Mouse (Mus musculus) MEL (cell line): ENCODE results near the gene Ung.

Experiments
- BHLHE40 ChIP-seq: IDR thresholded peaks from 2 replicates; pipeline ENCODE4 v1.6.1; 2012; ENCODE audit warnings: low read depth, mild to moderate bottlenecking, inconsistent platforms, low read length, improper control_type of control experiment, borderline replicate concordance
- CHD2 ChIP-seq: IDR thresholded peaks from 2 replicates; pipeline ENCODE4 v1.6.1; 2011; ENCODE audit warnings: low read length, improper control_type of control experiment
- CTCF ChIP-seq, 3 experiments: IDR thresholded peaks in 2 of 3; conservative IDR thresholded peaks in 1 of 3; 2 replicates each; pipeline ENCODE4 v1.5.1; 2011 to 2012; ENCODE audit warnings: low read length in 3 of 3, low read depth in 2 of 3, mild to moderate bottlenecking in 2 of 3, improper control_type of control experiment in 1 of 3, inconsistent platforms in 1 of 3, mixed read lengths in 1 of 3, moderate library complexity in 1 of 3; ENCODE audit not compliant: control insufficient read depth in 1 of 3, insufficient read depth in 1 of 3, poor library complexity in 1 of 3, severe bottlenecking in 1 of 3
- EP300 ChIP-seq, 2 experiments: IDR thresholded peaks; 2 replicates each; pipeline ENCODE4 v1.6.1; 2011; ENCODE audit warnings: improper control_type of control experiment in 2 of 2, low read length in 2 of 2, low read depth in 1 of 2, mild to moderate bottlenecking in 1 of 2
- ETS1 ChIP-seq: IDR thresholded peaks from 2 replicates; pipeline ENCODE4 v1.6.1; 2012; ENCODE audit warnings: low read depth, mild to moderate bottlenecking, inconsistent platforms, low read length, improper control_type of control experiment, moderate library complexity
- GATA1 ChIP-seq: IDR thresholded peaks from 2 replicates; pipeline ENCODE4 v1.6.1; 2011; ENCODE audit warnings: low read depth, low read length, improper control_type of control experiment
- HCFC1 ChIP-seq: IDR thresholded peaks from 2 replicates; pipeline ENCODE4 v1.6.1; 2012; ENCODE audit warnings: low read depth, mild to moderate bottlenecking, inconsistent platforms, low read length, improper control_type of control experiment, moderate library complexity
- POLR2A ChIP-seq, 2 experiments: IDR thresholded peaks; 2 replicates each; pipeline ENCODE4 v1.6.1; 2011 to 2012; ENCODE audit warnings: low read length in 2 of 2, mild to moderate bottlenecking in 2 of 2, control low read depth in 1 of 2, improper control_type of control experiment in 1 of 2, low read depth in 1 of 2, moderate library complexity in 1 of 2; ENCODE audit not compliant: control insufficient read depth in 1 of 2, insufficient read depth in 1 of 2, poor library complexity in 1 of 2
- TBP ChIP-seq: IDR thresholded peaks from 2 replicates; pipeline ENCODE4 v1.8.0; 2011; ENCODE audit warnings: low read depth, low read length, improper control_type of control experiment
- TCF12 ChIP-seq: IDR thresholded peaks from 2 replicates; pipeline ENCODE4 v1.6.1; 2014; ENCODE audit warnings: low read depth, mild to moderate bottlenecking, inconsistent platforms, low read length, improper control_type of control experiment, moderate library complexity
- UBTF ChIP-seq: IDR thresholded peaks from 2 replicates; pipeline ENCODE4 v1.6.1; 2012; ENCODE audit warnings: low read depth, mild to moderate bottlenecking, inconsistent platforms, low read length, improper control_type of control experiment, moderate library complexity, borderline replicate concordance; ENCODE audit not compliant: insufficient read depth
- ZKSCAN1 ChIP-seq: IDR thresholded peaks from 2 replicates; pipeline ENCODE4 v1.6.1; 2012; ENCODE audit warnings: low read depth, mild to moderate bottlenecking, inconsistent platforms, low read length, improper control_type of control experiment, moderate library complexity
- ZMIZ1 ChIP-seq: IDR thresholded peaks from 2 replicates; pipeline ENCODE4 v1.6.1; 2012; ENCODE audit warnings: low read depth, mild to moderate bottlenecking, inconsistent platforms, low read length, improper control_type of control experiment, moderate library complexity

- TF ChIP-seq CHD2 (no peak), BHLHE40 (no peak), UBTF (no peak), HCFC1 (no peak), ETS1 (no peak), GATA1 (no peak), EP300 (IDR thresholded peaks at IDR 0.05; ENCODE audit: low read depth in 1 of 2, low read length in 2 of 2) (no peak), TBP (no peak), ZKSCAN1 (no peak), POLR2A (IDR thresholded peaks at IDR 0.05; ENCODE audit: control insufficient read depth in 1 of 2, insufficient read depth in 1 of 2, low read depth in 1 of 2, low read length in 2 of 2, poor library complexity in 1 of 2) (no peak), TCF12 (no peak), CTCF (IDR thresholded peaks at IDR 0.05 in 2 of 3, conservative IDR thresholded peaks at IDR 0.05 in 1 of 3; ENCODE audit: control insufficient read depth in 1 of 3, insufficient read depth in 1 of 3, low read depth in 2 of 3, low read length in 3 of 3, poor library complexity in 1 of 3, severe bottlenecking in 1 of 3) (no peak), ZMIZ1 (no peak)
Measured at GRCm38 (mm10) chr5:114087875-114088480, 42.2 kb upstream of the Ung start.
